Mouse (Mus musculus): ENCODE data around the gene Icam1. TPM values are rescaled to one million over a fixed set of nuclear protein-coding genes. Genes with fewer than 3 reads are reported as not detected.

Icam1 gene
- polyA plus RNA-seq (2016; fragmentation: Nextera tagmentation; extraction: Ambion mirVana): 4.1 and 5.8 TPM in 2 replicates

- no peak for DNase-seq (ENCODE audit: extremely low spot score, low spot score)
- H3K27ac ChIP-seq: no peak within 1 kb of the TSS
- H3K4me1 ChIP-seq: peaks cover 20% of the 10 kb centered on the region
- 1% methylated on average over 30 of the region's 30 CpGs for WGBS
- peak within 1 kb of the TSS; percentile 45 for H3K4me3 ChIP-seq
- H3K27me3 ChIP-seq (ENCODE audit: poor library complexity, severe bottlenecking): peaks cover 63% of the 10 kb centered on the region
- H3K9me3 ChIP-seq: no peaks in the 10 kb centered on the region
- H3K36me3 ChIP-seq (replicated peaks): no peaks in the 10 kb centered on the region
These were observed at the start of gene Icam1 for GRCm38 (mm10) chr9:21015571-21016130. Gene Icam1, plus strand, starts transcription at chr9:21015985.

- no peak for DNase-seq (ENCODE audit: extremely low spot score, low spot score)
- H3K9me3 ChIP-seq: no peaks in the 10 kb centered on the region
- 92% methylated on average over 3 of the region's 3 CpGs for WGBS
- peaks cover 49% of the 10 kb centered on the region for H3K36me3 ChIP-seq (replicated peaks)
- no peak overlapping the region for H3K27ac ChIP-seq
- no peaks in the 10 kb centered on the region; the same call in 1 of the 2 replicates for H3K4me1 ChIP-seq
- no peaks in the 10 kb centered on the region for H3K27me3 ChIP-seq (ENCODE audit: poor library complexity, severe bottlenecking)
- no peak overlapping the region for H3K4me3 ChIP-seq
These were observed 49.8 kb upstream of the Icam1 start for GRCm38 (mm10) chr9:20966008-20966407.

- Histone ChIP-seq H3K36me3 (replicated peaks) (peaks cover 51% of the 10 kb centered on the region), H3K27me3 (ENCODE audit: poor library complexity, severe bottlenecking) (no peaks in the 10 kb centered on the region), H3K27ac (no peak overlapping the region), H3K9me3 (no peaks in the 10 kb centered on the region), H3K4me1 (peaks cover 7% of the 10 kb centered on the region), H3K4me3 (no peak overlapping the region)
- no peak for DNase-seq (ENCODE audit: extremely low spot score, low spot score)
- 83% methylated on average over 5 of the region's 5 CpGs for WGBS
These were observed 49.0 kb upstream of the Icam1 start for GRCm38 (mm10) chr9:20966747-20967146.

- peak overlapping the region; percentile 80 for H3K27ac ChIP-seq
- 69% methylated on average over 7 of the region's 7 CpGs for WGBS
- peaks cover 10% of the 10 kb centered on the region for H3K27me3 ChIP-seq (ENCODE audit: poor library complexity, severe bottlenecking)
- peak overlapping the region; percentile 29; the same call in 1 of the 2 replicates for H3K4me3 ChIP-seq
- H3K4me1 ChIP-seq: peaks cover 53% of the 10 kb centered on the region
- H3K9me3 ChIP-seq: no peaks in the 10 kb centered on the region
- peaks cover 31% of the 10 kb centered on the region for H3K36me3 ChIP-seq (replicated peaks)
- no peak for DNase-seq (ENCODE audit: extremely low spot score, low spot score)
These were observed 44.0 kb upstream of the Icam1 start for GRCm38 (mm10) chr9:20971751-20972140.

- peaks cover 57% of the 10 kb centered on the region for H3K4me1 ChIP-seq
- 34% methylated on average over 28 of the region's 28 CpGs for WGBS
- H3K27me3 ChIP-seq (ENCODE audit: poor library complexity, severe bottlenecking): peaks cover 10% of the 10 kb centered on the region
- DNase-seq (ENCODE audit: extremely low spot score, low spot score): peak; percentile 41
- peak overlapping the region; percentile 29 for H3K4me3 ChIP-seq
- peaks cover 25% of the 10 kb centered on the region for H3K36me3 ChIP-seq (replicated peaks)
- peak overlapping the region; percentile 80 for H3K27ac ChIP-seq
- H3K9me3 ChIP-seq: no peaks in the 10 kb centered on the region
These were observed 43.4 kb upstream of the Icam1 start for GRCm38 (mm10) chr9:20972141-20972992.

- Histone ChIP-seq H3K27ac (peak overlapping the region; percentile 80), H3K36me3 (replicated peaks) (peaks cover 17% of the 10 kb centered on the region), H3K27me3 (ENCODE audit: poor library complexity, severe bottlenecking) (peaks cover 10% of the 10 kb centered on the region), H3K9me3 (no peaks in the 10 kb centered on the region), H3K4me3 (peak overlapping the region; percentile 29), H3K4me1 (peaks cover 58% of the 10 kb centered on the region)
- WGBS: 93% methylated on average over 4 of the region's 4 CpGs
- DNase-seq (ENCODE audit: extremely low spot score, low spot score): no peak
These were observed 42.6 kb upstream of the Icam1 start for GRCm38 (mm10) chr9:20973001-20973681.

- peak overlapping the region; percentile 8; the same call in 1 of the 2 replicates for H3K27ac ChIP-seq
- H3K4me1 ChIP-seq: peaks cover 62% of the 10 kb centered on the region
- no peaks in the 10 kb centered on the region for H3K9me3 ChIP-seq
- peaks cover 10% of the 10 kb centered on the region for H3K27me3 ChIP-seq (ENCODE audit: poor library complexity, severe bottlenecking)
- 31% methylated on average over 6 of the region's 6 CpGs for WGBS
- no peak for DNase-seq (ENCODE audit: extremely low spot score, low spot score)
- peak overlapping the region; percentile 19; the same call in 1 of the 2 replicates for H3K4me3 ChIP-seq
- peaks cover 12% of the 10 kb centered on the region for H3K36me3 ChIP-seq (replicated peaks)
These were observed 42.1 kb upstream of the Icam1 start for GRCm38 (mm10) chr9:20973682-20974075.

GRCm38 (mm10) chr9:20975431-20976215 is 40.2 kb upstream of the Icam1 start:
- H3K4me1 ChIP-seq: peaks cover 66% of the 10 kb centered on the region
- H3K27me3 ChIP-seq (ENCODE audit: poor library complexity, severe bottlenecking): peaks cover 10% of the 10 kb centered on the region
- DNase-seq (ENCODE audit: extremely low spot score, low spot score): peak; percentile 66
- under 1% methylated on average over 45 of the region's 45 CpGs for WGBS
- peak overlapping the region; percentile 85 for H3K4me3 ChIP-seq
- H3K36me3 ChIP-seq (replicated peaks): peaks cover 3% of the 10 kb centered on the region; the same call in 1 of the 2 replicates
- no peaks in the 10 kb centered on the region for H3K9me3 ChIP-seq
- peak overlapping the region; percentile 89 for H3K27ac ChIP-seq

- Histone ChIP-seq H3K4me1 (peaks cover 63% of the 10 kb centered on the region), H3K27ac (peak within 1 kb of the TSS; percentile 89), H3K27me3 (ENCODE audit: poor library complexity, severe bottlenecking) (peaks cover 10% of the 10 kb centered on the region), H3K36me3 (replicated peaks) (no peaks in the 10 kb centered on the region), H3K4me3 (peak within 1 kb of the TSS; percentile 85), H3K9me3 (no peaks in the 10 kb centered on the region)
- WGBS: under 1% methylated on average over 47 of the region's 47 CpGs
- DNase-seq (ENCODE audit: extremely low spot score, low spot score): peak; percentile 84
These were observed 39.4 kb upstream of the Icam1 start, which contains the start of gene S1pr2 for GRCm38 (mm10) chr9:20976216-20976960. Gene S1pr2, minus strand, starts transcription at chr9:20976781.

- no peak for DNase-seq (ENCODE audit: extremely low spot score, low spot score)
- peaks cover 10% of the 10 kb centered on the region for H3K27me3 ChIP-seq (ENCODE audit: poor library complexity, severe bottlenecking)
- H3K4me3 ChIP-seq: peak overlapping the region; percentile 85
- H3K4me1 ChIP-seq: peaks cover 56% of the 10 kb centered on the region
- H3K36me3 ChIP-seq (replicated peaks): no peaks in the 10 kb centered on the region
- no peaks in the 10 kb centered on the region for H3K9me3 ChIP-seq
- peak overlapping the region; percentile 89 for H3K27ac ChIP-seq
- WGBS: 2% methylated on average over 4 of the region's 4 CpGs
These were observed 38.7 kb upstream of the Icam1 start for GRCm38 (mm10) chr9:20976961-20977689.

GRCm38 (mm10) chr9:20978409-20979095 is 37.2 kb upstream of the Icam1 start:
- Histone ChIP-seq H3K36me3 (replicated peaks) (no peaks in the 10 kb centered on the region), H3K4me1 (peaks cover 47% of the 10 kb centered on the region), H3K4me3 (no peak overlapping the region), H3K9me3 (no peaks in the 10 kb centered on the region), H3K27me3 (ENCODE audit: poor library complexity, severe bottlenecking) (peaks cover 10% of the 10 kb centered on the region), H3K27ac (no peak overlapping the region)
- DNase-seq (ENCODE audit: extremely low spot score, low spot score): no peak
- WGBS: 68% methylated on average over 10 of the region's 10 CpGs

Data from forebrain, embryonic 10.5 days (tissue).